13 mouse cellular contexts compared by ENCODE assay signal in genomic region chr9:117400262-117400671, GRCm38 (mm10).
A peak's percentile ranks its signal among the peaks of the same experiment; 100 is the strongest.
DNase-seq lines count a peak whose midpoint lies in the region; ATAC-seq and TF ChIP-seq lines count a peak whose summit lies in the region.
"Had no signal": no experiment of that assay in that cellular context is flagged by ENCODE, and none has a peak within 500 bp of the region (broad histone marks: within the 10 kb centered on the region; RNA-seq: fewer than 3 reads in every experiment).

No protein-coding gene starts in this region.

- DNase-seq in kidney, postnatal 0 days (ENCODE audit: low spot score) = peak; percentile 47
- DNase-seq in kidney, adult 8-10 months = no peak
- peak; percentile 12 for DNase-seq in c-Kit-positive CD71-negative TER-119-negative erythroid progenitor cells, embryonic 14.5 days (ENCODE audit: low read depth)
- no peak for DNase-seq in right cerebral cortex, postnatal 36 days (ENCODE audit: low spot score in 2 of 2)
- no peak for DNase-seq in kidney, adult 9 months
- DNase-seq: gastrocnemius, postnatal 25 days; heart, postnatal 4 days; layer of hippocampus, postnatal 36 days had no signal

- ATAC-seq in kidney, postnatal 0 days (replicated peaks; ENCODE audit: low FRiP score, low read depth) = 0 out of 2 replicates have a peak, but pooled peaks have one; percentile 40
- ATAC-seq in intestine, embryonic 16.5 days = peak; percentile 59
- ATAC-seq in megakaryocyte progenitor cell, adult 5-6 weeks (replicated peaks; ENCODE audit: poor library complexity) = peak; percentile 73
- ATAC-seq in cerebellum, adult (ENCODE audit: insufficient number of reproducible peaks, low FRiP score, low TSS enrichment) = no peak

- no peak overlapping the region for H3K9ac ChIP-seq in kidney, postnatal 0 days (ENCODE audit: low read depth, low read length)
- H3K9ac ChIP-seq in intestine, embryonic 16.5 days (ENCODE audit: low read depth, low read length) = no peak overlapping the region
- H3K9ac ChIP-seq: embryonic facial prominence, embryonic 15.5 days had no signal

- no peaks in the 10 kb centered on the region for H3K27me3 ChIP-seq in kidney, postnatal 0 days (ENCODE audit: insufficient read depth, low read length)
- no peaks in the 10 kb centered on the region for H3K27me3 ChIP-seq in intestine, embryonic 16.5 days (replicated peaks; ENCODE audit: control insufficient read depth, insufficient read depth, low read length)
- H3K27me3 ChIP-seq: embryonic facial prominence, embryonic 15.5 days; megakaryocyte, embryonic 14.5 days had no signal

- TF ChIP-seq CTCF in kidney, postnatal 0 days (IDR thresholded peaks at IDR 0.05; ENCODE audit: low read depth) = no peak

- H3K27ac ChIP-seq in kidney, postnatal 0 days = no peak overlapping the region
- no peak overlapping the region for H3K27ac ChIP-seq in intestine, embryonic 16.5 days (ENCODE audit: low read length)
- H3K27ac ChIP-seq: embryonic facial prominence, embryonic 15.5 days had no signal

- H3K4me2 ChIP-seq in kidney, postnatal 0 days (ENCODE audit: low read length) = no peak overlapping the region
- H3K4me2 ChIP-seq in intestine, embryonic 16.5 days (ENCODE audit: low read depth, low read length) = no peak overlapping the region
- H3K4me2 ChIP-seq: embryonic facial prominence, embryonic 15.5 days had no signal

- no peaks in the 10 kb centered on the region for H3K36me3 ChIP-seq in kidney, postnatal 0 days (ENCODE audit: insufficient read depth, low read length)
- no peaks in the 10 kb centered on the region for H3K36me3 ChIP-seq in intestine, embryonic 16.5 days (ENCODE audit: control insufficient read depth, insufficient read depth, low read length)
- H3K36me3 ChIP-seq: embryonic facial prominence, embryonic 15.5 days had no signal

- H3K4me1 ChIP-seq in kidney, postnatal 0 days (replicated peaks; ENCODE audit: insufficient read depth, low read length) = no peaks in the 10 kb centered on the region
- H3K4me1 ChIP-seq in intestine, embryonic 16.5 days (ENCODE audit: control insufficient read depth, insufficient read depth, low read length) = no peaks in the 10 kb centered on the region
- H3K4me1 ChIP-seq: megakaryocyte, embryonic 14.5 days had no signal

- H3K4me3 ChIP-seq in kidney, postnatal 0 days (replicated peaks; ENCODE audit: low read depth, low read length) = no peak overlapping the region
- no peak overlapping the region for H3K4me3 ChIP-seq in intestine, embryonic 16.5 days (ENCODE audit: low read length)
- H3K4me3 ChIP-seq: embryonic facial prominence, embryonic 15.5 days; megakaryocyte, embryonic 14.5 days had no signal

- 7% methylated on average over 7 of the region's 7 CpGs for WGBS in kidney, postnatal 0 days
- 23% methylated on average over 7 of the region's 7 CpGs for WGBS in intestine, embryonic 16.5 days

- H3K9me3 ChIP-seq in kidney, postnatal 0 days (replicated peaks; ENCODE audit: low read length) = no peaks in the 10 kb centered on the region
- no peaks in the 10 kb centered on the region for H3K9me3 ChIP-seq in intestine, embryonic 16.5 days (ENCODE audit: control insufficient read depth, low read length)
- H3K9me3 ChIP-seq: embryonic facial prominence, embryonic 15.5 days had no signal

Comparison
In these comparisons a context has a peak if more than half of its experiments do, and no peak if none do; other contexts are left out.
1. DNase-seq: peak in kidney, postnatal 0 days (single experiment) and c-Kit-positive CD71-negative TER-119-negative erythroid progenitor cells, embryonic 14.5 days (single experiment); none in kidney, adult 8-10 months (0 of 2), right cerebral cortex, postnatal 36 days (0 of 2) and kidney, adult 9 months (single experiment).